Mouse (Mus musculus) G1E (cell line): ENCODE data around the gene Cttnbp2. TPM values are rescaled to one million over a fixed set of nuclear protein-coding genes. Genes with fewer than 3 reads are reported as not detected.

Source experiments
- ATAC-seq: 2 replicates; pipeline ENCODE4 v1.8.0; 2016; ENCODE audit warnings: mild to moderate bottlenecking; ENCODE audit not compliant: insufficient number of reproducible peaks, poor library complexity, low FRiP score, severe bottlenecking; ENCODE audit errors: extremely low read depth
- DNase-seq: peaks from one replicate; pipeline ENCODE4 v3.0.0; 2012; ENCODE audit warnings: low spot score
- H3K27me3 ChIP-seq: 2 replicates; pipeline ENCODE4 v1.6.1; 2012; ENCODE audit warnings: mild to moderate bottlenecking, low read length, inconsistent platforms; ENCODE audit not compliant: insufficient read depth
- H3K36me3 ChIP-seq: replicated peaks from 2 replicates; pipeline ENCODE3; 2012; ENCODE audit warnings: mild to moderate bottlenecking, inconsistent platforms
- H3K4me1 ChIP-seq: 2 replicates; pipeline ENCODE4 v1.6.1; 2012; ENCODE audit warnings: low read depth, low read length, inconsistent platforms, mixed read lengths; ENCODE audit not compliant: insufficient read depth
- H3K4me3 ChIP-seq: 2 replicates; pipeline ENCODE4 v1.5.1; 2012; ENCODE audit warnings: low read depth, mild to moderate bottlenecking, inconsistent platforms, low read length, moderate library complexity, mixed read lengths
- H3K9me3 ChIP-seq: replicated peaks from 2 replicates; pipeline ENCODE4 v1.6.1; 2012; ENCODE audit warnings: inconsistent platforms
- CTCF ChIP-seq: IDR thresholded peaks from 2 replicates; pipeline ENCODE4 v1.5.1; 2012; ENCODE audit warnings: low read depth, low read length, inconsistent platforms, mixed read lengths
- GATA1 ChIP-seq: IDR thresholded peaks from 2 replicates; pipeline ENCODE4 v1.6.1; 2012; ENCODE audit warnings: borderline replicate concordance, low read length, inconsistent platforms, mixed read lengths
- GATA2 ChIP-seq: IDR thresholded peaks from 2 replicates; pipeline ENCODE4 v1.6.1; 2012; ENCODE audit warnings: low read depth, low read length, inconsistent platforms, borderline replicate concordance
- POLR2AphosphoS5 ChIP-seq: IDR thresholded peaks from 2 replicates; pipeline ENCODE4 v1.6.1; 2012; ENCODE audit warnings: low read depth, low read length, inconsistent platforms; ENCODE audit not compliant: insufficient replicate concordance
- TAL1 ChIP-seq: conservative IDR thresholded peaks from 2 replicates; pipeline ENCODE4 v1.6.1; 2012; ENCODE audit warnings: low read depth, low read length, inconsistent platforms, mixed read lengths
- polyA plus RNA-seq: library from polyadenylated mRNA; stranded (reverse); fragments of >175 nt; gene quantifications from 2 replicates; pipeline ENCODE4 v1.2.3, GENCODE M21; 2012
- total RNA-seq, 2 experiments: library from RNA; stranded (forward) in 1 of 2; stranded (reverse) in 1 of 2; fragments of 200-1000 nt in 1 of 2; fragments of >200 nt in 1 of 2; fragmentation: Nextera tagmentation in 1 of 2; gene quantifications; 2 replicates each; pipeline ENCODE4 v1.2.3; 2014 to 2017

Cttnbp2 gene
- total and polyA plus RNA-seq, 3 experiments, result 0.22 TPM; not detected in 2

DNA sequence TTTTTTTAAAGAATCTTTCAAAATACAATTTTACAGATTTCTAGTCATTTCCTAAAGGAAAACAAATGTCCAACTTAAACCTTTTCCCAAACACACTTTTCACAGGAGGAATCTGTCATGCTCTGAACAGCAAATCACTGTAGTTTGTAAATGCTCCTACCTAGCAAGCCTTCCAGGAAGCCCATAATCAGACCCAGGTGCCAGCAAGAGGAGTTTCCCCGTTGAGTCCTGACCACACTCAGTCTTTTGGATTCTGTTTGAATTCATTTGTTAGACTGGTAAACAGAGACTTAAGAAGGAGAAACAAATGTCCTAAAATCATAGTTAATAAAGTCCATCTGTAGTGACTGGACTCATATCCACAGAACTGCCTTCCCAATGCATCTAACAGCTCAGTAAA is 40.1 kb downstream of the Cttnbp2 start:
- Histone ChIP-seq H3K4me1 (no peaks in the 10 kb centered on the region), H3K4me3 (no peak overlapping the region), H3K9me3 (no peaks in the 10 kb centered on the region), H3K36me3 (no peaks in the 10 kb centered on the region), H3K27me3 (no peaks in the 10 kb centered on the region)
- TF ChIP-seq CTCF, result no peak
- TF ChIP-seq GATA2, result no peak
- no peak for TF ChIP-seq TAL1
- no peak for TF ChIP-seq POLR2AphosphoS5
- TF ChIP-seq GATA1, result no peak
- no peak for DNase-seq
- ATAC-seq, result no peak

DNA sequence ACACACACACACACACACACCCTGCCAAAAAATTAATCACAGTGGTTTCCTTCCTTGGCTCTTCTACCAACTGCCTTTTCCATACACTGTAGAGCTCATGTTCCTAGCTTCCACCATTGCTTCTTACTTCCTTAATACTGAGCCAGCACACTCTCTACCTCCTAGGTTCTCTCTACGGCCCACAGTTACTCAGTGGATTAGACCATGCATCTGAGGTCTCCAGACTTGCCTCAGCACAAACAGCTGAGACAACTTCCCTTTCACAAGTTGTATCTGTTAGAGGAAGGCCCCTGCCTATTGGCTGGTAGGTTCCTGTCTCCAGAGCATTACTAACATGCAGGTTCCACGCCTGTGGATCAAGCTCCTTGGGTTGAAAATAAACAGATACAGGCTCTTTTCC is 45.4 kb downstream of the Cttnbp2 start:
- H3K27me3 ChIP-seq, result no peaks in the 10 kb centered on the region
- no peak for DNase-seq
- H3K4me3 ChIP-seq, result no peak overlapping the region
- no peak for ATAC-seq
- H3K4me1 ChIP-seq, result no peaks in the 10 kb centered on the region
- H3K36me3 ChIP-seq, result no peaks in the 10 kb centered on the region
- TF ChIP-seq POLR2AphosphoS5 (no peak), TAL1 (no peak), GATA2 (no peak), CTCF (no peak), GATA1 (no peak)
- no peaks in the 10 kb centered on the region for H3K9me3 ChIP-seq

GRCm38 (mm10) chr6:18467777-18468176 is 46.9 kb downstream of the Cttnbp2 start:
- TF ChIP-seq POLR2AphosphoS5, result no peak
- no peak for TF ChIP-seq GATA1
- TF ChIP-seq TAL1, result no peak
- no peak for TF ChIP-seq CTCF
- TF ChIP-seq GATA2, result no peak
- no peak for DNase-seq
- no peak for ATAC-seq

GRCm38 (mm10) chr6:18466227-18466626 is 48.4 kb downstream of the Cttnbp2 start:
- DNase-seq, result no peak
- Histone ChIP-seq H3K27me3 (no peaks in the 10 kb centered on the region), H3K4me1 (no peaks in the 10 kb centered on the region), H3K36me3 (no peaks in the 10 kb centered on the region), H3K9me3 (no peaks in the 10 kb centered on the region), H3K4me3 (no peak overlapping the region)
- no peak for ATAC-seq
- no peak for TF ChIP-seq GATA2
- no peak for TF ChIP-seq TAL1
- no peak for TF ChIP-seq CTCF
- no peak for TF ChIP-seq GATA1
- TF ChIP-seq POLR2AphosphoS5, result no peak

More at GRCm38 (mm10) chr6:18467777-18468176, 46.9 kb downstream of the Cttnbp2 start:
- Histone ChIP-seq H3K4me3 (no peak overlapping the region), H3K27me3 (no peaks in the 10 kb centered on the region), H3K4me1 (no peaks in the 10 kb centered on the region), H3K36me3 (no peaks in the 10 kb centered on the region), H3K9me3 (no peaks in the 10 kb centered on the region)

- TF ChIP-seq GATA1 (no peak), CTCF (no peak), POLR2AphosphoS5 (no peak), TAL1 (no peak), GATA2 (no peak)
- DNase-seq, result no peak
- Histone ChIP-seq H3K4me3 (no peak overlapping the region), H3K9me3 (no peaks in the 10 kb centered on the region), H3K27me3 (no peaks in the 10 kb centered on the region), H3K4me1 (no peaks in the 10 kb centered on the region), H3K36me3 (no peaks in the 10 kb centered on the region)
- ATAC-seq, result no peak
Measured at GRCm38 (mm10) chr6:18465626-18466025, 49.0 kb downstream of the Cttnbp2 start.

GRCm38 (mm10) chr6:18459657-18460056 is 55.0 kb downstream of the Cttnbp2 start:
- H3K4me3 ChIP-seq, result no peak overlapping the region
- no peaks in the 10 kb centered on the region for H3K27me3 ChIP-seq
- no peak for TF ChIP-seq POLR2AphosphoS5
- no peak for TF ChIP-seq GATA1
- DNase-seq, result no peak
- no peaks in the 10 kb centered on the region for H3K4me1 ChIP-seq
- ATAC-seq, result no peak
- H3K9me3 ChIP-seq, result no peaks in the 10 kb centered on the region
- no peaks in the 10 kb centered on the region for H3K36me3 ChIP-seq

DNA sequence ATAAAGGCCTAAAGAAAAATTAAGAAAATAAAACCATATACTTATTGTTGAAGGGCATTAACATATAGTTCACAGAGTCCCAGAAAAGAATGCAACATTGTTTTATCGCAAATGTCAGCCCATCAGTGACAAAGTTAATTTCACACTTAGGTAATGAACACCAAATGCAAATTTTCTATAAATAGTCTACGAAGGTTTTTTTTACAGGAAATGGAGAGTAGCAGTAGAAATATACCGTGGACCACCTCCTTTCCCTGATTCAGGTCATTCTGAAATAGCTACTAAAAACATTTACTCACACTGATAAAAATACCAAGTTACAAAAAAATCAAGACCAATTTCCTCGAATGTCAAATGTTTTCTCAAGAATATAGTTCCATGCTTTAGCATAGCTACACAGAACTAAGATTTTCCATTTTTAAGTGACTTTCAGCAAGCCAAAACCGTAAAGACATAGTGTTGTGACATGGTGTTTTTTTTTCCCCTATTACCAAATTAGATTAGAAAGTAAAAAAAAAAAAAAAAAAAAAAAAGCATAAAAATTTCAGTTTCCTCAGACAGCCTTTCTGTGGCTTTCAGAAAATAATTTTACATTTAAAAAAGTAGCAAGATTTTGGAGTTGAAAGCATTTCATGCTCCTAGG is 64.0 kb downstream of the Cttnbp2 start:
- DNase-seq (no peak), ATAC-seq (no peak)
- TF ChIP-seq GATA2, result no peak
- no peak for TF ChIP-seq GATA1
- no peak for TF ChIP-seq TAL1
- no peak for TF ChIP-seq POLR2AphosphoS5
- no peak for TF ChIP-seq CTCF
- Histone ChIP-seq H3K36me3 (no peaks in the 10 kb centered on the region), H3K4me3 (no peak overlapping the region), H3K4me1 (no peaks in the 10 kb centered on the region), H3K27me3 (no peaks in the 10 kb centered on the region), H3K9me3 (no peaks in the 10 kb centered on the region)
